Mouse (Mus musculus) ES-Bruce4 (cell line): ENCODE results near the gene Grwd1. TPM values are rescaled to one million over a fixed set of nuclear protein-coding genes. Genes with fewer than 3 reads are reported as not detected.

Source experiments
- H3K27ac ChIP-seq: 2 replicates; pipeline ENCODE4 v1.5.1; 2012; ENCODE audit warnings: low read length, inconsistent platforms; ENCODE audit not compliant: insufficient read depth
- H3K27me3 ChIP-seq: 2 replicates; pipeline ENCODE4 v1.6.1; 2012; ENCODE audit warnings: mild to moderate bottlenecking, low read length, inconsistent platforms; ENCODE audit not compliant: control insufficient read depth, poor library complexity, insufficient read depth, severe bottlenecking
- H3K36me3 ChIP-seq: 2 replicates; pipeline ENCODE4 v1.6.1; 2012; ENCODE audit warnings: inconsistent platforms, mild to moderate bottlenecking, low read length, moderate library complexity; ENCODE audit not compliant: control insufficient read depth, poor library complexity, insufficient read depth, severe bottlenecking
- H3K4me1 ChIP-seq: one replicate; pipeline ENCODE4 v1.8.1; 2011; ENCODE audit warnings: low read length; ENCODE audit not compliant: control insufficient read depth, insufficient read depth
- H3K4me3 ChIP-seq: 2 replicates; pipeline ENCODE4 v1.5.1; 2011; ENCODE audit warnings: low read depth, mild to moderate bottlenecking, low read length
- H3K9ac ChIP-seq: 2 replicates; pipeline ENCODE4 v1.6.1; 2012; ENCODE audit warnings: low read depth, mild to moderate bottlenecking, inconsistent platforms; ENCODE audit not compliant: poor library complexity, severe bottlenecking
- H3K9me3 ChIP-seq: replicated peaks from 2 replicates; pipeline ENCODE4 v1.6.1; 2012; ENCODE audit warnings: mild to moderate bottlenecking, low read length, inconsistent platforms; ENCODE audit not compliant: control insufficient read depth, poor library complexity, insufficient read depth, severe bottlenecking
- CTCF ChIP-seq: IDR thresholded peaks from one replicate; pipeline ENCODE4 v1.8.1; 2011; ENCODE audit warnings: low read depth, low read length
- EP300 ChIP-seq: IDR thresholded peaks from 2 replicates; pipeline ENCODE4 v1.6.1; 2011; ENCODE audit warnings: low read depth, low read length; ENCODE audit not compliant: insufficient read depth
- POLR2A ChIP-seq: IDR thresholded peaks from one replicate; pipeline ENCODE4 v1.8.1; 2011; ENCODE audit warnings: low read length; ENCODE audit not compliant: insufficient read depth
- polyA plus RNA-seq: library from polyadenylated mRNA; stranded (reverse); fragments of >200 nt; gene quantifications from 2 replicates; pipeline ENCODE4 v1.2.4, GENCODE M21; 2011; ENCODE audit warnings: low read depth; ENCODE audit not compliant: missing spikeins, insufficient read depth, insufficient read length

Gene Grwd1
- polyA plus RNA-seq, 1 experiment: 32.3 TPM

DNA sequence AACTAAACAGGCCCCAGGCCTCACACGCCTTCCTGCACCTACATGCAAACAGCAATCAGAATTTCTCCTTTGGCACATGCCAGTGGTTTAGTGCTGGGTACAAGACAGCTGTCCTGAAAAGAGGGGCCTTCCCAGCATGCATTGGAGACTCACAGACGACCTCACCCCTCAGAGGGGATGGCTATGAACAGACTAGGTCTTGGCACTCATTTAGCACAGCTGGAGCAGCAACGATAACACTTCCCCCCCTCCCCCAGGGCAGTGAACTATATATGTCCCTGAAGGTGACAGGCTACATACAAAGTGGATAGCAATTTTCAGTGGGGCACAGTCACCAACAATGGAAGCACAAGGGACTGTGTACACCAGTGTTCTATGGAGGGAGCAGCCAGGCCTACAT is 33.7 kb upstream of the Grwd1 start:
- Histone ChIP-seq H3K4me1 (peaks cover 5% of the 10 kb centered on the region), H3K9ac (no peak overlapping the region), H3K27ac (no peak overlapping the region), H3K9me3 (no peaks in the 10 kb centered on the region), H3K4me3 (no peak overlapping the region), H3K36me3 (no peaks in the 10 kb centered on the region), H3K27me3 (no peaks in the 10 kb centered on the region)
- TF ChIP-seq CTCF (no peak), EP300 (no peak), POLR2A (no peak)

DNA sequence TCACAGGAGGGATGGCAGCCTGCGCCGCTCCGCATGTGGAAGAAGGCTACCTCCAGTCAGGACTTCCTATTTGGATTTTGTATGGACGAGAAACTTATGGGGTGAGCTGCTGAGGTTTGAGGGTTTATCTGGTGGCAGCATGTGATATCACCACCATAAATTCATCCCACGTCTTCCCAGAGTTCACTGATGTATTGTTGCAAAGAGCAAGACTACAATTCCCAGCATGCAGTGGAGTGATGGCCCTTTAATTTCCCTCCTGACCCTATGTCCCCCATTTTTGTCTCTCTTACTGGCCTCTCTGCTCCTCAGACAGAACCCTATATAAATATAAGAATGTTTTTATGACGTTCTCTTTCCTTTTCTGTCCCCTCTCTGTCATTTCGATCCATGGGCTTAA is 32.1 kb upstream of the Grwd1 start:
- Histone ChIP-seq H3K4me3 (no peak overlapping the region), H3K36me3 (no peaks in the 10 kb centered on the region), H3K9ac (0 out of 2 replicates have a peak overlapping the region, but pooled peaks have one; percentile 47), H3K4me1 (peaks cover 5% of the 10 kb centered on the region), H3K27me3 (no peaks in the 10 kb centered on the region), H3K9me3 (no peaks in the 10 kb centered on the region), H3K27ac (no peak overlapping the region)
- no peak for TF ChIP-seq CTCF
- no peak for TF ChIP-seq EP300
- TF ChIP-seq POLR2A: no peak

DNA sequence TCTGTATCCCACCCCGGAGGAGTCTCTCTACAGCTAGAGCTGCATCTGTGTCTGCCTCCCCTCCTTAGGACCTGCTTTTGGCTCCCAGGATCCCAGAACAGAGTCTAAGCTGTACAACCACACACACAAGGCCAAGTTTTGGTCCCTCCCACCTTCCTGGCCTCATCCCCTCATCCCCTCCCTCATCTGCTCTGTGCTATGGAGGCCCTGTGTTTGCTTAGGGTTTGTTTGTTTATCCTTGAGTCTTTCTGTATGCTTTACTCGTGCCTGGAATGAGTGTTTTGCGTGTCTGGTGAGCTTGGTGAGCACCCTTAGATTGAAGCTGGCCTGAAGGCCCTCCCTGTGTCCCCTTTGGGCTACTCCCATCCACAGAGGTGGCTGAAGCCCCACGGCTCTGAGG is 28.3 kb upstream of the Grwd1 start:
- Histone ChIP-seq H3K36me3 (no peaks in the 10 kb centered on the region), H3K27ac (no peak overlapping the region), H3K4me3 (no peak overlapping the region), H3K9ac (no peak overlapping the region), H3K27me3 (no peaks in the 10 kb centered on the region), H3K4me1 (peaks cover 3% of the 10 kb centered on the region), H3K9me3 (no peaks in the 10 kb centered on the region)
- TF ChIP-seq EP300 (no peak), CTCF (no peak), POLR2A (no peak)

DNA sequence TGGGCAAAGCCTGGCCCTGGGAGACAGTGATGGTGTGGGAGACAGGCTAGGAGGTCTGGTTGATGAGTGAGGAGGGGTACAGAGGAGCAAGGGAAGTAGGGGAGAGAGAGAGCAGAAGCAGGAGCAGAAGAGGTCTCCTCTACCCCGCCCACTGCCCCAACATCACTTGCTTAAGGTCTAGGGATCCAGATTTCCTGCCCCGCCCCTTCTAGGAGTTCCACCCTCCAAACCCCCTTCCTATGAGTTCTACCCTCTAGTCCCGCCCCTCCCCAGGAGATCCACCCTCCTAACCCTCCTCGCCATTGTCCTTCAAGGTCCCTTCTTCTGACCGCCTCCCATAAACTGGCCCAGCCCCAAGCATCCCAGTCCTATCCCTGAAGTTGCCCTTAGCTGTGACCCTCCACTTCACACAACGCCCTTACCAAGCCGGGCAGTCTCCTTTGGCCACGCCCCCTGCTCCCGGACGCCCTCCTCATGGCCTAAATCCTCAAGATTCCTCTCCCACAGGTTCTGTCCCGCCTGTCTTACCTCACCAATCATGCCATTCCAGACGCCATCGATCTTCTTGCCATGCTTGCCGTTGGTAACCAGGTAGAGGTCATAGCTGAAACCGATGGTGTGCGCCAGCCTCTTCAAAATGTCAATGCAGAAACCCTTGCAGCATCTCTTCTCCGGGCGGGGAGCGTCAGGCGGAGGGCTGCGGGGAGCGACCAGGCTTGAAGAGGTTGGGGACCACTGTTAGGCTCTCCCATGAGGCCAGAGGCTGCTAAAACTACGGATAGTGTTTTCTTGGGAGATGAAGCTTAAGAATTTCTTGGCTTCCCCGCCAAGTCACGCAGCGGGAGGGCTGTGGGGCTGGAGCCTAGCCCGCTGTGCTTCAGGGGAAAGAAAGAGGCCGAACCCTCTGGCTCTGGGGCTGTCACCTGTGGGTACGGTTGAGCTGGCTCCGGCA is 26.5 kb upstream of the Grwd1 start:
- H3K36me3 ChIP-seq: no peaks in the 10 kb centered on the region
- H3K4me3 ChIP-seq: peak overlapping the region; percentile 63
- H3K27ac ChIP-seq: no peak overlapping the region
- no peak for TF ChIP-seq CTCF
- no peak for TF ChIP-seq POLR2A
- no peak for TF ChIP-seq EP300
- H3K9me3 ChIP-seq: no peaks in the 10 kb centered on the region
- peaks cover 3% of the 10 kb centered on the region for H3K4me1 ChIP-seq
- no peaks in the 10 kb centered on the region for H3K27me3 ChIP-seq
- peak overlapping the region; percentile 6; the same call in 1 of the 2 replicates for H3K9ac ChIP-seq

DNA sequence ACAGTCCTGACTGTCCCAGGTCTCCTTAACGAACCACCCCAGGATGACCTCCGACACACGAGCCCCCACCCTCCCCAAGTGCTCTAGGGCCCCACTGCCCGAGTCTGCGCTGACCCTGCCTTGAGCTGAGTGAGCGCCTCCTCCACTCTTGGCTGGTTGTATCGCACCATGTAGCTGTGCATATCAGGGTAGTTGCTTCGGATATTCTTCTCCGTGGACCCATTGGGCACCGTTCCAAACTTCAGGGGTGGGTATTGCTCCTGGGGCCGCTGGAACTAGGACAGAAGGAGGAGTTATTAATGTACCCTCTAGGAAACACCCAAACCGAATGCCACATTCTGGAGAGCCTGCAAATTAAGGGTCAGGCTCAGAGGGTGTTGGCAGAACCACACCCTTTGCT is 22.3 kb upstream of the Grwd1 start:
- H3K27me3 ChIP-seq: no peaks in the 10 kb centered on the region
- TF ChIP-seq POLR2A: no peak
- TF ChIP-seq EP300: no peak
- TF ChIP-seq CTCF: no peak
- no peak overlapping the region for H3K9ac ChIP-seq
- peaks cover 3% of the 10 kb centered on the region for H3K4me1 ChIP-seq
- no peaks in the 10 kb centered on the region for H3K36me3 ChIP-seq
- no peak overlapping the region for H3K27ac ChIP-seq
- H3K9me3 ChIP-seq: no peaks in the 10 kb centered on the region
- no peak overlapping the region for H3K4me3 ChIP-seq

DNA sequence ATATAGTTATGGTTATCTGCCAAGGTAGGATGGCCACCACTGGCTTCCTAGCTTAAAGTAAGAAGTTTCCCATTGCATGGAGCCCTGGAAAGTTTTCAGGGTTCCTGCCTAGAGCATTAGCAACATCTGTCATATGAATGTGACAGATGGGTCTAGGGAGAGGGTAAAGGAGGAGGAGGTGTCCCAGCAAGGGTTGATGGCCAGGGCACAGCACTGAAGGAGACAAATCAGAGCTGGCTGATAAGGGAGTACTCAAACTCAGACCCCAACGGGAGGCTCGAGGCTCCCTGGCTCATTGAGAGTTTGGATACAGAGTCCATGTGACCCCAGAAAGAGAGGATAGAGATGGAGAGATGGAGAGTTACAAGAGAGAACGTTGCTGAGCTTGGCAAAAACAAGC is 19.9 kb upstream of the Grwd1 start:
- no peaks in the 10 kb centered on the region for H3K9me3 ChIP-seq
- no peak overlapping the region for H3K27ac ChIP-seq
- H3K27me3 ChIP-seq: no peaks in the 10 kb centered on the region
- H3K4me3 ChIP-seq: no peak overlapping the region
- H3K9ac ChIP-seq: no peak overlapping the region
- H3K36me3 ChIP-seq: no peaks in the 10 kb centered on the region
- no peaks in the 10 kb centered on the region for H3K4me1 ChIP-seq
- TF ChIP-seq CTCF (no peak), POLR2A (no peak), EP300 (no peak)
